Mouse (Mus musculus) heart, postnatal 0 days (tissue): Measurements from ENCODE around the gene Abraxas1.

Experiments used
- CTCF ChIP-seq: IDR thresholded peaks from 2 replicates; pipeline ENCODE4 v1.5.1; 2016; ENCODE audit warnings: antibody characterized with exemption, control low read depth, low read depth
- EP300 ChIP-seq: IDR thresholded peaks from 2 replicates; pipeline ENCODE4 v1.6.1; 2016; ENCODE audit warnings: antibody characterized with exemption, low read depth

GRCm38 (mm10) chr5:100758121-100758520, 62.6 kb downstream of the Abraxas1 start:
- TF ChIP-seq CTCF = no peak
- TF ChIP-seq EP300 = no peak
